Mouse (Mus musculus) heart, postnatal 0 days (tissue): ENCODE measurements around the gene Sez6l. TPM values are rescaled to one million over a fixed set of nuclear protein-coding genes. Genes with fewer than 3 reads are reported as not detected.

Experiments
- ATAC-seq: fragments of 200-750 bp; cut with Nextera tagmentation; 2 replicates; pipeline ENCODE4 v1.8.0; 2017; ENCODE audit warnings: low read depth, moderate number of reproducible peaks, moderate library complexity; ENCODE audit not compliant: insufficient read depth
- DNase-seq: peaks from one replicate; pipeline ENCODE4 v3.0.0-alpha.2; 2016; ENCODE audit warnings: low spot score
- H3K27ac ChIP-seq: fragments of 300-500 bp; sonication (generic); 2 replicates; pipeline ENCODE4 v1.5.1; 2014; ENCODE audit warnings: low read depth, mild to moderate bottlenecking
- H3K27me3 ChIP-seq: fragments of 300-500 bp; sonication (generic); 2 replicates; pipeline ENCODE4 v1.6.1; 2014; ENCODE audit warnings: low read length, mixed read lengths; ENCODE audit not compliant: control insufficient read depth, insufficient read depth
- H3K36me3 ChIP-seq: fragments of 300-500 bp; sonication (generic); replicated peaks from 2 replicates; pipeline ENCODE4 v1.6.1; 2014; ENCODE audit warnings: low read length, mixed read lengths; ENCODE audit not compliant: control insufficient read depth, insufficient read depth
- H3K4me1 ChIP-seq: fragments of 300-500 bp; sonication (generic); 2 replicates; pipeline ENCODE4 v1.6.1; 2014; ENCODE audit warnings: antibody characterized with exemption; ENCODE audit not compliant: control insufficient read depth, insufficient read depth
- H3K4me2 ChIP-seq: fragments of 300-500 bp; sonication (generic); 2 replicates; pipeline ENCODE4 v1.6.1; 2014; ENCODE audit warnings: low read depth, mild to moderate bottlenecking, low read length, moderate library complexity
- H3K4me3 ChIP-seq: fragments of 300-500 bp; sonication (generic); 2 replicates; pipeline ENCODE4 v1.5.1; 2014; ENCODE audit warnings: low read depth, low read length
- H3K9ac ChIP-seq: fragments of 300-500 bp; sonication (generic); replicated peaks from 2 replicates; pipeline ENCODE4 v1.6.1; 2014; ENCODE audit warnings: low read depth, low read length, mixed read lengths
- H3K9me3 ChIP-seq: fragments of 300-500 bp; sonication (generic); replicated peaks from 2 replicates; pipeline ENCODE4 v1.6.1; 2016; ENCODE audit warnings: low read length; ENCODE audit not compliant: control insufficient read depth
- CTCF ChIP-seq: IDR thresholded peaks from 2 replicates; pipeline ENCODE4 v1.5.1; 2016; ENCODE audit warnings: antibody characterized with exemption, control low read depth, low read depth
- EP300 ChIP-seq: IDR thresholded peaks from 2 replicates; pipeline ENCODE4 v1.6.1; 2016; ENCODE audit warnings: antibody characterized with exemption, low read depth
- WGBS: fragments of 180-500 bp; shearing (Covaris S2); extraction: QIAGEN DNeasy Blood & Tissue Kit; methylation state at CpG from one replicate; pipeline ENCODE4 v1.1.7; 2014; 5-methylcytosine and 5-hydroxymethylcytosine counted together
- polyA plus RNA-seq: library from polyadenylated mRNA; unstranded; fragments of >200 nt; fragmentation: Nextera tagmentation; extraction: Ambion mirVana; gene quantifications from 2 replicates; pipeline ENCODE4 v1.2.1, GENCODE M21; 2015
- total RNA-seq: library from RNA; depleted of rRNA; stranded (reverse); fragments of >200 nt; gene quantifications from 2 replicates; pipeline ENCODE4 v1.2.3, GENCODE M21; 2014; ENCODE audit warnings: low replicate concordance

The Sez6l gene
- total and polyA plus RNA-seq, 2 experiments from 2014 or later = 0.10 TPM; not detected in 1

DNA sequence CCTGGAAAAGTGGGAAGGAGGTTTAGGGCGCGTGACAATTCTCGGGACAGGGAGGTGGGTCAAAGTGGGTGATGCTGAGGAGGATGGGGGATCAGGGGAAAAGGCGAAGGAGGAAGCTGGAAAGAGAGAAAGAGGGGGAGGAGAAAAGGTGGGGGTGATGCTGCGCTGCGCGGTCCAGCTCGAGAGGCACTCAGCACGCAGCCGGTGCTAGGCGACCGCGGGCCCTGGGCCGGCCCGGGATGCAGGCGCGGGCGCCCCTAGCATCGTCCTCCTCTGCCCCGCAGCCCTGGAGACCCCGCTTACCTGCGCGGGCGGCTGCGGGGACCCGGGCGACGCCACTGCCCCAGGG, 182.6 kb downstream of the Sez6l start:
- peak overlapping the region; percentile 56 for H3K4me3 ChIP-seq
- WGBS = 0% methylated on average over 25 of the region's 28 CpGs
- 0 out of 2 replicates have a peak overlapping the region, but pooled peaks have one; percentile 5 for H3K9ac ChIP-seq
- DNase-seq (no peak), ATAC-seq (peak; percentile 21; the same call in 1 of the 2 replicates)
- H3K4me2 ChIP-seq = peak overlapping the region; percentile 65
- H3K9me3 ChIP-seq = no peaks in the 10 kb centered on the region
- TF ChIP-seq EP300 (no peak), CTCF (no peak)
- H3K36me3 ChIP-seq = no peaks in the 10 kb centered on the region
- H3K27me3 ChIP-seq = peaks cover 86% of the 10 kb centered on the region
- no peaks in the 10 kb centered on the region for H3K4me1 ChIP-seq
- H3K27ac ChIP-seq = no peak overlapping the region

DNA sequence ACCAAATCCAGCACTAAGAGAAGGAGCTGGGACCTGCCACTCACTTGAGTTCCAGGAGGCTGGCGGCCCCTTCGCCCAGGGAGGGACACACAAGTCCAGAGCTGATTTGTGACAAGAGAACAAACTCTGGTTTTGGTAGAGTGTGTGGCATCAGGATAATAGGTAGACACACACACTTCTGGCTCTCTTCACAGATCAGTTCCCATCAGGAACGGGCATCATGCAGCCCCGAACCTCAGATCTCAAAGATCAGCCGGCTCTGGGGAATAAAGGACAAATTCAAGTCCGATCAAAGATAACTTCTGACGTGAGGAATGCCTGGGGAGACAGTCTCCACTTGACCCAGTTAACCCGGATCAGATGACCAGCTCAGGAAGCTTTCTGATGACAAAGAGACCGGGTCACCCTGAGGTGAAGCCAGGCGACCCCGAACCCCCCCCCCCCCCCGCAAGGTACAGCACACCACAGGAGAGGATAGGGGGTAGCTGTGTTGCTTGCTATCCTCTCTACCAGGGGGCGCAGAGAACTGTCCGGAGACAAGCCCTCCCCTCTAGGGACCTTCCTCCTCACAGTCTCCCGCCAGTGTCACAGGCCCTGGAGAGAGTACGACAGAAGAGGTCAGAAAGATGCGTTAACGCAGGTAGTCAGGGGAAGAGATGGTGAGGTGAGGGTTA, 183.1 kb downstream of the Sez6l start:
- peaks cover 90% of the 10 kb centered on the region for H3K27me3 ChIP-seq
- H3K4me2 ChIP-seq = peak overlapping the region; percentile 65
- H3K9ac ChIP-seq = no peak overlapping the region
- no peak for DNase-seq
- no peaks in the 10 kb centered on the region for H3K4me1 ChIP-seq
- H3K27ac ChIP-seq = no peak overlapping the region
- peak overlapping the region; percentile 56 for H3K4me3 ChIP-seq
- no peaks in the 10 kb centered on the region for H3K36me3 ChIP-seq
- TF ChIP-seq EP300 (no peak), CTCF (no peak)
- no peak for ATAC-seq
- WGBS = 16% methylated on average over 15 of the region's 18 CpGs
- no peaks in the 10 kb centered on the region for H3K9me3 ChIP-seq

DNA sequence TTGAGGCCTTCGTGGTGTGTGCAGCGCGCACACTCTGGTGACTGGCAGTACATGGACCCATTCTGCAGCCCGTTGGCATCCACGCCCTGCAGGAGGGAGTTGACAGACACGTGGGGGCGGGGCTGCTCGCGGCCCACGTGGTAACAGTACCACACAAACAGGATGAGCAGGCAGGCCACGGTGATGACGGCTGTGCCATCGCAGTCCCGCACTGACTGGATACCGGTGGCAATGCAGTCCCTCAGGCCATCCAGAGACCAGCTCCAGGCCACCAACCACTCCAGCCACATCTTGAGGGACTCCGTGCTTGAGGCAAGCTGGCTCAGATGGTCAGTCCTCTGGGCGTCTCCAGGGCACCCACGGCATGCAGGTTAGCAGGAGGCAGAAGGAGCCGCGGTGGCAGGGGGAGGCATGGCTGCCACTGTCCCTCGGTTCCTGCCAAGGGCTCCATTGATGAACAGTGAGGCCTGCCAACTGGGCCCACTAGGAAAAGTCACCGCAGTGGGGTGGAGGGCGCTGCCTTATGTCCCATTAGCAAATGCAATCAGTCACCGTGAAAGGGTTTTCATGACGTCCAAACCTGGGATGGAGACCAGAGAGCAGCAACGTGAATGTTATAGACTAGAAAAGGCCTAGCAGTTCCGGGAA, 185.2 kb downstream of the Sez6l start:
- Histone ChIP-seq H3K4me2 (no peak overlapping the region), H3K4me3 (no peak overlapping the region), H3K36me3 (no peaks in the 10 kb centered on the region), H3K9ac (no peak overlapping the region), H3K27ac (no peak overlapping the region), H3K27me3 (peaks cover 85% of the 10 kb centered on the region), H3K4me1 (no peaks in the 10 kb centered on the region), H3K9me3 (no peaks in the 10 kb centered on the region)
- ATAC-seq (no peak), DNase-seq (no peak)
- TF ChIP-seq CTCF (no peak), EP300 (no peak)
- WGBS = 61% methylated on average over 27 of the region's 27 CpGs

DNA sequence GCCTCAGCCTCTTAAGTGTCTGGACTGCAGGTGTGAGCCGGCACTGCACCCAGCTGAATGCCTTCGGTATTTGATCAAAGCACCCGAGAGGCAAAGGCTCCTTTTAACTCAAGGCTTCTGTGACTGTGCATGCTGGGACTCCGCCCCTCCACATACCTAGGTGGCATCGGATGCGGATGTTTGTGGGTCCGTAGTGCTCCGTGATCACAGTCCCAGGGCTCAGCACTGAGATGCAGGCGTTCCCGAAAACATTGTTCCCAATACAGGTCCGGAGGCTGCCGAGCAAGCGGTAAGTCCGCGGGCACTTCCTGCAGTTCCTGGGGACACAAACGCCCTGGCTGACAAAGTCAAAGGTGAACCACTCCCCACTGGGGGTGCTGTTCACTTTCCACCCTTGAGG, 186.0 kb downstream of the Sez6l start:
- no peaks in the 10 kb centered on the region for H3K9me3 ChIP-seq
- peaks cover 77% of the 10 kb centered on the region for H3K27me3 ChIP-seq
- H3K27ac ChIP-seq = no peak overlapping the region
- no peak for DNase-seq
- ATAC-seq = no peak
- WGBS = 43% methylated on average over 16 of the region's 16 CpGs
- no peaks in the 10 kb centered on the region for H3K36me3 ChIP-seq
- no peak overlapping the region for H3K4me2 ChIP-seq
- TF ChIP-seq CTCF (no peak), EP300 (no peak)
- no peak overlapping the region for H3K9ac ChIP-seq
- no peaks in the 10 kb centered on the region for H3K4me1 ChIP-seq
- no peak overlapping the region for H3K4me3 ChIP-seq

DNA sequence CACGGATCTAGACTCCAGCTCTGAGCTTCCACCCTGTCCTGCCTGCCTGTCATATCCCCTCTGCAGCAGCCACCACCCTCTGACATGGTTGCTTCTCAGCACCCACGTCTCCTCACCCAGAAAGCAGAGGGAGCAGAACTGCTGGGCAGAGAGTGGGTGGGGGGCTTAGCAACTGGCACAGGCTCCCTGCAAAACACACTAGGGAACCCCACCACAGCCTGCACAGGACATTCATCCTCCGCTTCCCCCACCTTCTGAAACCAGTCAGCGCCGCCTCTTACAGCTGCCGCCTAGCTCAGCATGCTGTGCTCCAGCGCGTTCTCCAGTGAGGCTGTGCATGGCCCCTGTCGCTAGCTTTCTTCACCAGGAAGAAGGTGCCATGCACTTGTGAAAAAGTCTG, 187.6 kb downstream of the Sez6l start:
- Histone ChIP-seq H3K27me3 (peaks cover 61% of the 10 kb centered on the region), H3K9ac (no peak overlapping the region), H3K27ac (no peak overlapping the region), H3K4me3 (no peak overlapping the region), H3K4me2 (no peak overlapping the region), H3K4me1 (no peaks in the 10 kb centered on the region), H3K9me3 (no peaks in the 10 kb centered on the region), H3K36me3 (no peaks in the 10 kb centered on the region)
- 71% methylated on average over 9 of the region's 9 CpGs for WGBS
- no peak for TF ChIP-seq EP300
- TF ChIP-seq CTCF = no peak
- no peak for ATAC-seq
- no peak for DNase-seq

DNA sequence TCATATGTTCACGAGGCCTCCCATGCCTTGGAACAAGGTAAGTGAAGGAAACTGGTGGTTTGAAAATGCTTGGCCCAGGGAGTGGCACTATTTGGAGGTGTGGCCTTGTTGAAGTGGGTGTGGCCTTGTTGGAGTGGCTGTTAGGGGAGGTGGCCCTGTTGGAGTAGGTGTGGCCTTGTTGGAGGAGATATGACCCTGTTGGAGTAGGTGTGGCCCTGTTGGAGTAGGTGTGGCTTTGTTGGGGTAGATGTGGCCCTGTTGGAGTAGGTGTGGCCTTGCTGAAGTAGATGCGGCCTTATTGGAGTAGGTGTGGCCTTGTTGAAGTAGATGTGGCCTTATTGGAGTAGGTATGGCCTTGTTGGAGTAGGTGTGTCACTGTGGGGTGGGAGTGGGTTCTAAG, 191.0 kb downstream of the Sez6l start:
- peaks cover 27% of the 10 kb centered on the region for H3K27me3 ChIP-seq
- WGBS = 67% methylated on average over 2 of the region's 2 CpGs
- DNase-seq = no peak

More for the DNA sequence above, 191.0 kb downstream of the Sez6l start:
- Histone ChIP-seq H3K4me1 (no peaks in the 10 kb centered on the region), H3K9me3 (no peaks in the 10 kb centered on the region), H3K9ac (no peak overlapping the region), H3K4me3 (no peak overlapping the region), H3K4me2 (no peak overlapping the region), H3K27ac (no peak overlapping the region), H3K36me3 (no peaks in the 10 kb centered on the region)
- TF ChIP-seq CTCF (no peak), EP300 (no peak)
- no peak for ATAC-seq
